Mouse (Mus musculus) forebrain, postnatal 0 days (tissue): ENCODE measurements around the gene Guca1b. TPM values are rescaled to one million over a fixed set of nuclear protein-coding genes. Genes with fewer than 3 reads are reported as not detected.
"Not testable (repeated sequence)": the region's sequence is repeated elsewhere in the genome, so short reads cannot be mapped to it uniquely, and the experiment has no call there.

Experiments
- ATAC-seq: fragments of 200-750 bp; cut with Nextera tagmentation; 2 replicates; pipeline ENCODE4 v1.8.0; 2017; ENCODE audit warnings: mild to moderate bottlenecking, moderate library complexity
- DNase-seq: peaks from one replicate; pipeline ENCODE4 v3.0.0-alpha.2; 2015
- H3K27ac ChIP-seq: fragments of 300-500 bp; sonication (generic); 2 replicates; pipeline ENCODE4 v1.5.1; 2014; ENCODE audit warnings: low read depth, mild to moderate bottlenecking, antibody characterized with exemption, low read length, moderate library complexity, mixed read lengths
- H3K27me3 ChIP-seq: fragments of 300-500 bp; sonication (generic); 2 replicates; pipeline ENCODE4 v1.6.1; 2014; ENCODE audit warnings: mild to moderate bottlenecking, low read length, mixed read lengths; ENCODE audit not compliant: insufficient read depth
- H3K36me3 ChIP-seq: fragments of 300-500 bp; sonication (generic); 2 replicates; pipeline ENCODE4 v1.6.1; 2014; ENCODE audit warnings: mild to moderate bottlenecking, moderate library complexity; ENCODE audit not compliant: insufficient read depth
- H3K4me1 ChIP-seq: fragments of 300-500 bp; sonication (generic); 2 replicates; pipeline ENCODE4 v1.6.1; 2014; ENCODE audit warnings: antibody characterized with exemption; ENCODE audit not compliant: insufficient read depth
- H3K4me2 ChIP-seq: fragments of 300-500 bp; sonication (generic); 2 replicates; pipeline ENCODE4 v1.6.1; 2014; ENCODE audit warnings: low read depth, mild to moderate bottlenecking, moderate library complexity
- H3K4me3 ChIP-seq: fragments of 300-500 bp; sonication (generic); 2 replicates; pipeline ENCODE4 v1.5.1; 2014; ENCODE audit warnings: low read depth, low read length, mixed read lengths
- H3K9ac ChIP-seq: fragments of 300-500 bp; sonication (generic); 2 replicates; pipeline ENCODE4 v1.6.1; 2014; ENCODE audit warnings: mild to moderate bottlenecking
- H3K9me3 ChIP-seq: fragments of 300-500 bp; sonication (generic); 2 replicates; pipeline ENCODE4 v1.6.1; 2016; ENCODE audit warnings: low read length
- CTCF ChIP-seq: sonication (generic); IDR thresholded peaks from 2 replicates; pipeline ENCODE4 v1.5.1; 2016; ENCODE audit warnings: antibody characterized with exemption, control low read depth, low read depth
- WGBS: fragments of 180-500 bp; shearing (Covaris S2); extraction: QIAGEN DNeasy Blood & Tissue Kit; methylation state at CpG from one replicate; pipeline ENCODE4 v1.1.7; 2014; 5-methylcytosine and 5-hydroxymethylcytosine counted together
- polyA plus RNA-seq: library from polyadenylated mRNA; unstranded; fragments of >200 nt; fragmentation: Nextera tagmentation; extraction: Ambion mirVana; gene quantifications from 2 replicates; pipeline ENCODE4 v1.2.1, GENCODE M21; 2015
- total RNA-seq: library from RNA; depleted of rRNA; stranded (reverse); fragments of >200 nt; gene quantifications from 2 replicates; pipeline ENCODE4 v1.2.3, GENCODE M21; 2014

Guca1b gene
- total and polyA plus RNA-seq, 2 experiments from 2014 or later = 0.18 to 0.33 TPM

GRCm38 (mm10) chr17:47386649-47387048 lies 1.5 kb downstream of the Guca1b start:
- H3K4me1 ChIP-seq = no peaks in the 10 kb centered on the region
- peak; percentile 20 for DNase-seq
- no peak for ATAC-seq
- peak; percentile 74 for TF ChIP-seq CTCF
- no peak overlapping the region for H3K9ac ChIP-seq
- 62% methylated on average over 4 of the region's 4 CpGs for WGBS
- no peak overlapping the region for H3K4me2 ChIP-seq
- H3K36me3 ChIP-seq = no peaks in the 10 kb centered on the region
- H3K4me3 ChIP-seq = no peak overlapping the region
- H3K27ac ChIP-seq = no peak overlapping the region
- no peaks in the 10 kb centered on the region for H3K27me3 ChIP-seq
- H3K9me3 ChIP-seq = no peaks in the 10 kb centered on the region

GRCm38 (mm10) chr17:47394223-47394869 lies 9.2 kb downstream of the Guca1b start:
- Histone ChIP-seq H3K36me3 (no peaks in the 10 kb centered on the region), H3K9me3 (no peaks in the 10 kb centered on the region), H3K27me3 (no peaks in the 10 kb centered on the region; the same call in 1 of the 2 replicates), H3K4me1 (no peaks in the 10 kb centered on the region), H3K4me3 (peak overlapping the region; percentile 7; the same call in 1 of the 2 replicates), H3K27ac (no peak overlapping the region), H3K4me2 (peak overlapping the region; percentile 39; the same call in 1 of the 2 replicates), H3K9ac (no peak overlapping the region)
- 20% methylated on average over 24 of the region's 24 CpGs for WGBS
- ATAC-seq (no peak), DNase-seq (no peak)
- TF ChIP-seq CTCF = no peak

- WGBS = 7% methylated on average over 19 of the region's 20 CpGs
- DNase-seq = no peak
- peak overlapping the region; percentile 39 for H3K4me2 ChIP-seq
- no peak overlapping the region for H3K27ac ChIP-seq
- H3K9ac ChIP-seq = no peak overlapping the region
- no peak for TF ChIP-seq CTCF
- H3K4me3 ChIP-seq = peak overlapping the region; percentile 18; the same call in 1 of the 2 replicates
- H3K4me1 ChIP-seq = no peaks in the 10 kb centered on the region
- ATAC-seq = peak; percentile 48; the same call in 1 of the 2 replicates
- H3K36me3 ChIP-seq = no peaks in the 10 kb centered on the region
- no peaks in the 10 kb centered on the region; the same call in 1 of the 2 replicates for H3K27me3 ChIP-seq
- H3K9me3 ChIP-seq = no peaks in the 10 kb centered on the region
Measured at GRCm38 (mm10) chr17:47395376-47395913, 10.3 kb downstream of the Guca1b start.

- no peaks in the 10 kb centered on the region for H3K4me1 ChIP-seq
- H3K4me2 ChIP-seq = no peak overlapping the region
- no peak overlapping the region for H3K9ac ChIP-seq
- TF ChIP-seq CTCF = no peak
- no peak for DNase-seq
- no peaks in the 10 kb centered on the region for H3K36me3 ChIP-seq
- no peak overlapping the region for H3K27ac ChIP-seq
- ATAC-seq = no peak
- no peaks in the 10 kb centered on the region for H3K9me3 ChIP-seq
- WGBS = 87% methylated on average over 8 of the region's 8 CpGs
- H3K4me3 ChIP-seq = no peak overlapping the region
- no peaks in the 10 kb centered on the region; the same call in 1 of the 2 replicates for H3K27me3 ChIP-seq
Measured at GRCm38 (mm10) chr17:47399091-47399490, 13.9 kb downstream of the Guca1b start.

- 12% methylated on average over 10 of the region's 10 CpGs for WGBS
- no peak within 1 kb of the TSS for H3K4me2 ChIP-seq
- no peaks in the 10 kb centered on the region for H3K36me3 ChIP-seq
- H3K27me3 ChIP-seq = no peaks in the 10 kb centered on the region
- no peaks in the 10 kb centered on the region for H3K4me1 ChIP-seq
- TF ChIP-seq CTCF = no peak
- H3K9ac ChIP-seq = no peak within 1 kb of the TSS
- no peaks in the 10 kb centered on the region for H3K9me3 ChIP-seq
- DNase-seq (no peak), ATAC-seq (no peak)
- H3K27ac ChIP-seq = no peak within 1 kb of the TSS
- H3K4me3 ChIP-seq = no peak within 1 kb of the TSS
Measured at GRCm38 (mm10) chr17:47400451-47400850, 15.3 kb downstream of the Guca1b start, which contains the start of gene Guca1a. Gene Guca1a, minus strand, starts transcription at chr17:47400584.

GRCm38 (mm10) chr17:47407717-47408557 lies 22.7 kb downstream of the Guca1b start:
- 64% methylated on average over 10 of the region's 10 CpGs for WGBS
- Histone ChIP-seq H3K4me3 (no peak overlapping the region), H3K9ac (no peak overlapping the region), H3K9me3 (no peaks in the 10 kb centered on the region), H3K27me3 (peaks cover 18% of the 10 kb centered on the region), H3K4me2 (no peak overlapping the region), H3K36me3 (no peaks in the 10 kb centered on the region), H3K27ac (no peak overlapping the region), H3K4me1 (no peaks in the 10 kb centered on the region)
- ATAC-seq (no peak), DNase-seq (no peak)
- no peak for TF ChIP-seq CTCF

GRCm38 (mm10) chr17:47408558-47408898 lies 23.3 kb downstream of the Guca1b start:
- H3K4me3 ChIP-seq = no peak overlapping the region
- H3K27ac ChIP-seq = no peak overlapping the region
- H3K4me2 ChIP-seq = no peak overlapping the region
- WGBS = 20% methylated on average over 8 of the region's 8 CpGs
- H3K4me1 ChIP-seq = no peaks in the 10 kb centered on the region
- H3K9ac ChIP-seq = no peak overlapping the region
- no peaks in the 10 kb centered on the region for H3K9me3 ChIP-seq
- DNase-seq (peak; percentile 55), ATAC-seq (no peak)
- H3K27me3 ChIP-seq = peaks cover 18% of the 10 kb centered on the region
- peak; percentile 71 for TF ChIP-seq CTCF
- no peaks in the 10 kb centered on the region for H3K36me3 ChIP-seq

GRCm38 (mm10) chr17:47409897-47410861 lies 25.0 kb downstream of the Guca1b start:
- not testable (repeated sequence) for H3K9me3 ChIP-seq, H3K36me3 ChIP-seq, H3K4me1 ChIP-seq, H3K27ac ChIP-seq
- Histone ChIP-seq H3K4me2 (peak overlapping the region; percentile 60), H3K9ac (peak overlapping the region; percentile 33), H3K4me3 (peak overlapping the region; percentile 36), H3K27me3 (peaks cover 18% of the 10 kb centered on the region)
- ATAC-seq (peak; percentile 71), DNase-seq (peak; percentile 34)
- WGBS = 2% methylated on average over 72 of the region's 74 CpGs
